Mouse (Mus musculus) cerebellum, adult 8-10 months (tissue): ENCODE results near the gene Tbc1d10a.
A peak's percentile ranks its signal among the peaks of the same experiment; 100 is the strongest.

Experiments
- DNase-seq: peaks from one replicate; pipeline ENCODE4 v3.0.0; 2022

Gene Tbc1d10a

DNA sequence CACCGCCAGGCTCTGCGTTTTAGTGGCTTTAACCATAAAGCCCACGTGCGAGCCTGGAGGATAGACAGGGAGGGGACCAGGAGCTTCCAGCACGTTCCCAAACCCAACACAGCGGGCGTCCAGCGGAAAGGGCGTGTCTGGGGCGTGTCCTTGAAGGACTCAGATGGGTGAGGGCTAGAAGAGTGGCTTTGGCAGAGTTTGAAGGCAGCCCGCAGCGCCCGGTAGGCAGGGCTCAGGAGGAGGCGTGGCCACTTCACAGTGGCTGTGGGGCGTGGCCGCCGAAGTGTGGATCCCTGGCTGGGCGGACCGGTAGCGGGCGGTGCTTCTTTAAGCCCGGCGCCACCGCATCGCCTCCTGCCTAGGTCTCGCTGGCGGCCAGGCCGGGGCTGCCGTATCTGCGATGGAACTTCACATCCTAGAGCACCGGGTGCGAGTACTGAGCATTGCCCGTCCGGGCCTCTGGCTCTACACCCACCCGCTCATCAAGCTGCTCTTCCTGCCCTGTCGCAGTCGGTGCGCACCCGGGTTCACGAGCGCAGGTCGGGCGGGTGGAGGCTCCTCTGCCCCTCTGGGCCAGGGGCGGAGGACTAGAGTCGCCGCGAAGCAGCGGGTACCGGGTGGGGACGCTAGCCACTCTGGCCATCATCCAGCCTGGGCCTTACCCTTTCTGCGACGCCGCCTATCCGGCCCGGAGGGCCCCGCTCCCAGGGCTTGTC is 31.5 kb downstream of the Tbc1d10a start, which contains the start of gene Castor1:
TSS of gene Castor1 (plus strand) at position 312 of the 716 bp plus-strand sequence.
- DNase-seq, result peak; percentile 24

DNA sequence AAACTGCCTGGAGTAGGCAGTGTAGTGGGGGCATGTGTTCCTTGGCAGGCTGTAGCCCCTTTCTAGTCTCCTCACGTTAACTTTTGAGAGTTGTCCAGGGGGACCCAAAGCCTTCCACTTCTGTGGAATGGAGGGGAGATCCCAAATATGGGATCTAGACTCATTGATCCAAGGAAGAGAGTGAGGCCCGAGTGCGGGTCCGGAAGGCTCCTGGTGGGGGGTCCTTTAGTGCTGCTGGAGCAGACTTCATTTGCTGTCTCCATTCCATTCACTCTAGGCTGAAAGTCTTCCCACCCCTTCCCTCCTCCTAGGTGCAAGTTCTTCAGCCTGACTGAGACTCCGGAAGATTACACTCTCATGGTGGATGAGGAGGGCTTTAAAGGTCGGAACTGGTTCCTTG is 32.0 kb downstream of the Tbc1d10a start:
- no peak for DNase-seq

DNA sequence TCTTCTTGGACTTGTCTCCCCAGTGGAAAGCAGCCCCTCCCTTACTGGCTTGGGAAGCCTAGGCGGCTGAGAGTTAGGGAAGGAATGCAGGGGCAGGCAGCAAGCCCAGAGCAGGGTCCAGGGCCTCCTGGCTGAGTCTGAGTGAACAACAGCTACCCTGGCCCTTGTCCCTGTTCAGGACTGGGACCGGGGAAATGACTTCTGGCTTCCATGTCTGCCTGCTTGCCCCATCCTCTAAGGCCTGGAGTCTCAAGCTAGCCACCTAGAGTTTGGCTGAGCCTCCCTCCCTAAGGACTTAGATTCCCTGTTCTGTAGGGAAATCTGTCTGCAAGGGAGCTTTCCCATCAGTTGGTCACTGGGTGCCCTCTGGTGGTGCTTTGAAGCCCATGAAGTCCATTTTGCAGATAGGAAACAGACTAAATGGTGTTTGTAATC is 32.7 kb downstream of the Tbc1d10a start:
- DNase-seq, result peak; percentile 53

DNA sequence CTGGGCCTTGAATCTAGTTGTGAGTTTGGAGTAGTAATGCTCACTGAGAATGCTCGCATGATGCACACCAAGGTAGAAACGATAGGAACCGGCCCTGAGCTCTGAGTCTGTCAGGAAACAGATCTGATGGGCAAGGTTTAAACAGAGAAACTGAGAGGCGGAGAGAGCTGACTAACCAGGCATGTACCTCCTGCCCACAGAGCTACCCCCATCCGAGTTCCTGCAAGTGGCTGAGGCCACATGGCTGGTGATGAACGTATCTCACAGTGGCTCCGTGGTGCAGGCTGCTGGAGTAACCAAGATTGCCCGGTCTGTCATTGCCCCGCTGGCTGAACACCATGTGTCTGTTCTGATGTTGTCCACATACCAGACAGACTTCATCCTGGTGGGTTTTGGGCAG is 33.3 kb downstream of the Tbc1d10a start:
- DNase-seq, result no peak

DNA sequence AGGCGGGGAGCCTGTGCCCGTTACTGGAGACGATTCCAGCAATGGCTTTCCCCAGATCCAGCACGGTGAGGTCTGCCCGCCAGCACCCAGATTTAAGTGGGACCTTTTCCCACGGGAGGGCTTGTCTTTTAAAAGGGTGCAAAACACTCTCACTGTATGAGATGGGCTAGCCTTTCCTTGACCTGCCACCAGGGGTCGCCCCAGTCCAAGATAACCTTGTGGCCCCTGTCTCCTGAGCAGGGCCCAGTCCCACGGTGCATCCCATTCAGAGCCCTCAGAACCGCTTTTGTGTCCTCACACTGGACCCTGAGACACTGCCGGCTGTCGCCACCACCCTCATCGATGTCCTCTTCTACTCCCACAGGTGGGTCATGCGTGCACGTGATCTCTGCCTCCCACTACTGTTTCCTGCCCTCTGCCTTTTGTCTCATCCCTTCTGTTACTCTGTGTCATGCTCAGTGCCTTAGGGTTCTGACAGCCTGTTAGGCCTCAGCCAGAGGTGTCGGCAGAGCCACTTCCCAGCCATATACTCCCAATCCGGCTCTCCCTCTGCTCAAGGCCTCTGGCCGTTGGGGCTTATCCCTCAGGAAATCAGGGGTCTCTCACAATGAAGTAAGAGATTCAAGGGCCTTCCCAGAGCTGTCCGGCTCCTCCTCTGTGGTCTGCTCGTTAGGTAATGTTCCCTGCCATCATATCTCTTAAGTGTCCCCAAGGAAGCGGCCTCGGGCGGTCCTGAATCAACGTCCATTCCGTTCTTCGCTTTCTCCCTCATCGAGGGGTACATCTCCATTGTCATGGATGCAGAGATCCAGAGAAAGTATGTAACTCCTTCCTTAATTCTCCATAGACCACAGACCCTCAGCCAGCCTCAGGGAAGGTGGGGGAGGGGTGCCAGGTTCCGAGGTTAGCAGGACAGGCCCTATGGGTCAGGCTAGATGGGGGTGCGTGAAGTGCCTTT is 34.1 kb downstream of the Tbc1d10a start:
- DNase-seq, result peak; percentile 79

DNA sequence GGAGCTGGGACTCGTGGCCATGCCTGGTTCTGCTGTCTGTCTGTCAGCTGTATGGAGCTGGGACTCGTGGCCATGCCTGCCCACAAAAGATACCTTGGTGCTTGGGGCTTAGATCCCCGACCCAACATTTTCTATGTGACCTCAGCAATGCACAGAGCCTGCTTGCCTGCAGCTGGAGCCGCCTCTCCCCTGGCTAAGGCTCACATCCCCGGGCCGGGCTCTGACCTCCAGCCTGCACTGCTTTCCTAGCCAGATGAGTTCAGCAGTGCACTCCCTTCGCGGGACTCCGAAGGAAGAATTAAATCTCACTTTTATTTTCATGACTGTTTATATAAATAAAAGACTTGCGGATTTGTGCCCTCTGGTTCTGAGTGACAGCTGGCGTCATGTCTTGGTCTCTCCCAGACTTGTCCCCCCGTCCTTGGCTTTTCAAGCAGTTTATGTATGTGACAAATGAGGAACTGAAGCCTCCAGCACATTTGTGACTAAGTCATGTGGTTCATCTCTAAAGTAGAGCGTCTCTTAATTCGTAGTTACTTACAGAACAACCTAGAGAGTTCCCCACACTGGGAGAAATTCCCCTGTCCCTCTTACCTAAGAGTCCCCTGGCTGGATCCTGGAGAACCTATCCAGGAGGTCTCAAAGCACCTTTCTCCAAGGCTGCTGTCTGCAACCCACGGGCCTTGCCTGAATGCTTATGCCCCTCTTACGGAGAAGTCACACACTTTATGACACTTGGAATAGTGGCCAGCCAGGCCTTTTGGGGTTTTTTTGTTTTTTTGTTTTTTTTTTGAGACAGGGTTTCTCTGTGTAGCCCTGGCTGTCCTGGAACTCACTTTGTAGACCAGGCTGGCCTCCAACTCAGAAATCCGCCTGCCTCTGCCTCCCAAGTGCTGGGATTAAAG is 35.7 kb downstream of the Tbc1d10a start:
- no peak for DNase-seq

DNA sequence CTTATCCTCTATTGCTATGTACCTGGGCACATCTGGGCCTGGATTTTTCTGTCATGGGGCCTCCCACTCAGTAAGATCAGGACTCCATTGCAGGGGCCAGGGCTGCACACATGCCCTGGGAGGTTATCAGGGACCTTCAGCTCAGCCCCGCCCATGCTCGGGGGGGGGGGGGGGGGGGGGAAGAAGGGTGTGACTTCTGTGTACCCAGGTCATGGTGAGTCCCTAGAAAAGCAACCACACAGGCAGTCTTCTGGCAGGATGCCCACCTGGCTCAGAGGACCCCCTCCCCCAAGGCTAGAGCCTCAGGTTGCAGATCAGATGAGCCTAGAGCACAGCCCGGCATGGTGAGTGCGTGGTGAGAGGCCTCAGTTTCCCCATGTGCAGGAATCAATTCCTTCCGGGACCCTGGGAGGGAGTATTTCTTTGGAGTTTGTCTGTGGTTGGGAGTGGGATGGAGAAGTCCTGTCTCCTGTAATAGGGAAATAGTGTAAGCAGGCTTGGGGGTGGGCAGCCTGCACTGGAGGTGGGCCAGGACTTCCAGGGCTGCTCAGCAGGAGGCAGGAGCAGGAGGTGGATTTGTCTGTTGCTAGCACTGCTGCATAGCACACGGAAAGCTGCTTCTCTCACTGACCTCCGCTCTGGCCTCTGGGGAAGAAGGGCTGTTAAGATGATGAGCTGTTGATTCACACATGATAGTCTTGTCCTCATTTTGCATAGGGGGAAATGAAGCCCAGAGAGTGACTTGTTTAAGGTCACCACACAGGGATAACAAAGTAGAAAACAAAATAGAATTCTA is 37.0 kb downstream of the Tbc1d10a start:
- DNase-seq, result no peak

DNA sequence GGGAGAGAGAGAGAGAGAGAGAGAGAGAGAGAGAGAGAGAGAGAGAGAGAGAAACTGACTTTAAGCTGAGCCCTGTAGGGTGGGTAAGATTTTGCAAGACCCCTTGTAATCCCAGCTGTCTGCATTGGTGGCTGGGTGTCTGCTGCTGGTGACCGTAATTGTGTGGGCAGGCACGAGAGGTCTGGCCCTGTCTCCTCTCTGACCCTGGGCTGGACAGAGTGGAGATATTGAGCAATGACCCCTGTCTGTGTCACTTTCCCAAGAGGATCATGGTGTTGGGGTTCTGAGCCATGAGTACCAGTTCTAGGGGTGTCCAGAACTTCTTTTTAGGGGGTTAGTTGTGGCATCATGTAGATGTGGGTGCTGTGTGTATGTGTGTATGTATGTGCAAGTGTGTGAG is 37.6 kb downstream of the Tbc1d10a start:
- no peak for DNase-seq

DNA sequence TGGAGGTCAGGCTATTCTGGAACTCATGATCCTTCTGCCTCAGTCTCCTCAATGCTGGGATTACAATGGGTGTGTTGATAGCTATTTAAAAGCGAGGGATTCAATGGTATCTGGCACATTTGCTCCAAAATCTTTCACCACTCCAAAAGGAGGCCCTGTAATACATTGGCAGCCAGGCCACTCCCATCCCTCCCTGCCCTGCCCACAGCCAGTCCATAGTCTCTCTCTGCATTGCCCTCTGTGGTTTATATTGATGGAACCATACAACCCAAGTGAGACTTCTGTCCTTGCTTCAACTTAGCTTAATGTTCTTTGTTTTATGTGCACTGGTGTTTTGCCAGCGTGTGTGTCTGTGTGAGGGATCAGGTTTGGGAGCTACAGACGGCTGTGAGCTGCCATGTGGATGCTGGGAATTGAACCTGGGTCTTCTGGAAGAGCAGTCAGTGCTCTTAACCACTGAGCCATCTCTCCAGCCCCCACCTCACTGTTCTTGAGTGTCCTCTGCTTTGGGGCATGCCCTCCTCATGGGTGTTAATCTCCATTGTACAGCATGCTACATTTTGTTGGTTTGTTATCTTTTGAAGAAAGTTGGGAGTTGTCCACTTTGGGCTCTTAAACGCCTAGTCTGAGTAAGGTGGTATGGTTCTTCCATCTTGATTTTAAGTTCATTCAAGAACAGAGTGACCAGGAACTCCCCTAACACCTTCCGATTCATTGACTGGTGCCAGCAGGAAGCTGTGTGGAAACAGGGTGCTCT is 40.2 kb downstream of the Tbc1d10a start:
- DNase-seq, result no peak

DNA sequence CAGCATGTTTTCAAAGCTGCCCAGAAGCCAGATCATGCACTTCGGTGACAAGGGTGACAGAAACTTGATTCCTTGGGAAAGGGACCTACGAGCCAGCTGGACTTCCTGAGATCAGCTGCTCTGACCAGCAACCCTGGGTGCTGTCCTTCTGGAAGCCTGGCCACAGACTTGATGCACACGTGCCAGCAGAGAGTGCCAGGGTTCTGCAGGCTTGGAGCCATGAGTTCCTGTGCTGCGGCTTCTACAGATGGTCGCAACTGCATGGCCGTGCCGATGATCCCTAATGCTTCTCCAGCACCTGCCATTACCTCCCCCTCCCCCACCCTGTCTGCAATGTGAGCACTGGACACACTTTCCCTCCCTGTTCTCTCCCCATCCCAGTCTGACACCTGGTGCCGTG is 41.9 kb downstream of the Tbc1d10a start:
- peak; percentile 79 for DNase-seq

DNA sequence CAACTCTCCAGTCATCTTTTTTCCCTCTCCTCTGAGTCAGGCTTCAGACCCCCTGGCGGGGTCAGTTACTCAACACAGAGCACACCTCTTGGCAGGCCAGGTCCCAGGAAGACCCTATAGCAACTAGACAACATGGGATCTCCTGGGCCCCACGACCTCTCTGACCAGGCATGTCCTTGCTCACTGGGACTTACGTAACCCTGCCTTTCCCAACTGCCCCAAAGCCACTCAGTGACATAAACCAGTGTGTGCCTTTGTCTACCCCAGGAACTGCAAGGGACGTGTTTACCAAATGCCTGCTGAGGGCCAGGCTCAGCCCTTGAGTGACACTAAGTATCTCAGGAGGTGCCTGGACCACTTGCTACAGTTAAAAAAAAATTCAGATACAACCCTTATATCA is 43.3 kb downstream of the Tbc1d10a start:
- no peak for DNase-seq

DNA sequence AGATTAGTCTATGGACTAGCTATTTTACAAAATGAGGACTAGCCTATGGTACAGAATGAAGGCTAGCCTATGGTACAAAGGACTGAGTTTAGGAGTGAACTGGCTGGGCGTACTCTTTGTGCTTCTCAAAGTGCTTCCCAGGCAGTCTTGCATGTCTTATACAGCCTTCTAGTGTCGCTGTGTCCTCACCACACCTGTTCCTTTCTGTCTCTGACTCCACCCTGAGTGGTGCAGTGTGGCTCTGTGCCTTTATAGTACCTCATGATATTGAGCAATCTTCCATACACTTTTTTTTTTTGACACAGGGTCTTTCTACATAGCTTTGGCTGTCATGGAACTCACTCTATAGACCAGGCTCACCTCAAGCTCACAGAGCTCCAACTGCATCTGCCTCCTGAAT is 44.8 kb downstream of the Tbc1d10a start:
- no peak for DNase-seq

DNA sequence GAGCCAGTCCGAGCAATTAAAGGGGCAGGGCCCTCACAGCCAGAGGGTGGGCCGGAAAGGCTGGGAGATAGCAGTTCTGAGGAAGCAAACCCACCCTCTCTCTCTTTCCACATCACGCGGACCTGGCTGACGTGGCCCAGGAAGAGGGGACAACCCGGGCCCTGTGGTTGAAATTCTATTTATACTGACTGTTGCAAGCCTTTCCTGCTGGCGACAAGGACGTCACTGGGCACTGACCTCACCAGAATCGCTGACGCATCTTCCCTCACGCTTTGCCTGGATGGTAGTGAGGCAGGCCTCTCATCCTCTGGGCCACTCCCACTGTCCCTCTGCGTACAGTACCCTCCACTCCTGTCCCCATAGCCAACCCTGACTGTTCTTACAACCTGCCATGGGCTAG is 46.1 kb downstream of the Tbc1d10a start:
- no peak for DNase-seq

DNA sequence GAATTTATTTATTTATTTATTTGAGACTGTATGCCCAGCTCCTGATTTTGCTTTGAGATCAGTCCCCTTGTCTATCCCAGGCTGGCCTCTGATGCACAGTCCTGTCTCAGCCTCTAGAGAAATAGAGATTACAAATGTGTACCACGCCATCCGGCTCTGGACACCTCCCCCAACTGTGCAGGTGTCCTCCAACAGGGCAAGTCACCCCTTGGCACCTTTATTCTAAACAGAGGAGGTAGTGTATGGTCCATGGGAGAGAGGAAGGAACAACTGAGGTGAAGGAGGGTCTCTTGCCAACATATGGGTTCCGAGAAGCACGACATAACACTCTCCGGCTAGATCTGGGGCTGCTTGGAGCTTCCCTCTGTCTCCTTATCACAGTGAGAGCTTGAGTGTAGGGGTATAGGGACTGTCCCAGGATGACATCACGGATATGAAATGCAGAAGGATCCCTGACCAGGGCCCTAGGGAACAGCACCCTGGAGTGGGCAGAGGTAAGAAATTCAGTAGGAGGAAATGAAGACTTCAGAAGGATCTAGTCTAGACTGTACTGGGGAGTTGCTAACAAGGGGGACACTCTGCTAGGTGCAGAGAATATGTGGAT is 48.6 kb downstream of the Tbc1d10a start:
- no peak for DNase-seq

DNA sequence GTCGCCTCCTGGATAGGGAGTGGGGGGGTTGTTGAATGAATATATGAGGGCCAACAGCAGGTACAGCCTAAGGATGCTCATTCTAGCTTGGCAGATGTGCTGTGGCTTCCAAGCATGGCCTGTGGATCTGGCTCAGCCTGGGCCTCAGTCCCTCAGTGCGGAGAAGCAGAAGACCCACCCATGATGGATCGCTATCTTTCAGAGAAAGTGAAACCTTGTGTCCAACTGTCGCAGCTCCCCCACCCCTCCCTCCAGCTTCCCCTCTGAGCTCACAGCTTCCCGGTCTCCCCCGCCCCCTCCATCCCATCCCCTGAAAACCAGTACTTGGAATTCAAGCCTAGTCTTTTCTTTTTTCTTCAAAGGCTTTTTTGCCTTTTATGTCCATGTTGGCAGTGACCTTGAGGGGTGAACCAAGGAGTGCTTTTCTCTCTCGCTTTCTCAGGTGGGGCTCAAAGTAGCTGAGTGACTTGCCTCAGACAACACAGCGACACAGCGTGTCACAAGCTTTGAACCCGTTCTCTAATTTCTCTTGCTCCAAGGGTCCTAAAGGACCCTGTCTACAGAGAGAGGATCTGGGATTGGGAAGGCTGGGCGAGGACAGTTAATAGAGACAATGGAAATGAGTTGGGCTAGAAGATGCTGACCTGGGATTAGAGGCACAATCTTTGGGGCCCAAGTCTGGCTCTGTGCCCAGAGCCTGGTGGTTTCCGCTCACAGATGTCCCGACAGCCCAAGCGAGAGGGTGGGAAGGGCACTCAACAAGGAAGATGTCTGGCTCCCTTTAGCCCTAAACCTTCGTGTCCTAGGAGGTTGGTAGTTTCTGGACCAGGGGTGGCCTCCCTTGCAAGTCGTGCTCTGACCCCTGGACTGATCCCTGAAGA is 49.3 kb downstream of the Tbc1d10a start, which contains the start of gene Osm:
TSS of gene Osm (plus strand) at position 756 of the 881 bp plus-strand sequence.
- DNase-seq, result no peak

DNA sequence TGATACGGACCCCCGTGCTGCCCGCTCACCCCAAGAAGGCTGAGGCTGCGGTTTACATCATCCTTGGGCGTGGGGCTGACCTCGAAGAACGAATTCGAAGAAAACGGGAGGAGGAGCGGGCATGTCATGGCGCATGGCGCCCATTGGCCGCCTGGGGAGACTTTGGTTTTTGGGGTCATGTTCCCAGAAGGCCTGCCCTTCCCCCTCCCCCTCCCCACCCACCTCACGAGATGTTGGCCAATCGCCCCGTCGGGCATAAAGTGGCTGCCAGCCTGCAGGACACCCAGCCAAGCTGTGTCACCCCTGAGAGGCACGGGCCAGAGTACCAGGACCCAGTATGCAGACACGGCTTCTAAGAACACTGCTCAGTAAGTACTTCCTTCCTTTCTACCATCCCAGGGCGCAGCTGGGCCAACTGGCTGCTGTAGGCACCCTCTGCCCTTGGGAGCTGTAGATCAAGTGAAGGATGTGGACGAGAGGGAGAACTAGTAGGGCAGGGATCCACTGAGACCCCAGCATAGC is 50.0 kb downstream of the Tbc1d10a start:
- DNase-seq, result no peak

DNA sequence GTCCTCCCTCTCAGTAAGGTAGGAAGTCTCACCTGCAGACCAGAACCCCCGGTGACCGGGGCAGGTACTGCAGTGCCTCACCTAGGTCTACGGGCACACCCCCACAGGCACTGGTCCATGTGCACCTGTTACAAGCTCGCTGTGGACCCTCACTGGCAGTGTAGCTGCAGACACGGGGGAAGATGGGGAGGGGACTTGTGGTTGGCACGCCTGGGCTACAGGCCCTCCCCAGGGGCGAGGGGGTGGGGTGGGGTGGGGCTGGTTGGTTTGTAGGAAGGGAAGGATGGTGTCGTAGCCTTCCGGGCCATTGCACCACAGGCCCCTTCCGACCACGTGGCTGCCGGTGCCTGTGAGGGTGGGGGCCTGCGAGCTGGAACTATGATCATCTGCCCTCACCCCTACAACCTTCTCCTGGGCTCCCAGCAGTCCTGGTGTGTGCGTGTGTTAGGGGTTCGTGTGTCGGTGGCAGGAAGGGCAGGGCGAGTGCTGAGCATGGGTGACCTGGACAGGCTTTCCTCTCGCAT is 50.9 kb downstream of the Tbc1d10a start:
- DNase-seq, result no peak

DNA sequence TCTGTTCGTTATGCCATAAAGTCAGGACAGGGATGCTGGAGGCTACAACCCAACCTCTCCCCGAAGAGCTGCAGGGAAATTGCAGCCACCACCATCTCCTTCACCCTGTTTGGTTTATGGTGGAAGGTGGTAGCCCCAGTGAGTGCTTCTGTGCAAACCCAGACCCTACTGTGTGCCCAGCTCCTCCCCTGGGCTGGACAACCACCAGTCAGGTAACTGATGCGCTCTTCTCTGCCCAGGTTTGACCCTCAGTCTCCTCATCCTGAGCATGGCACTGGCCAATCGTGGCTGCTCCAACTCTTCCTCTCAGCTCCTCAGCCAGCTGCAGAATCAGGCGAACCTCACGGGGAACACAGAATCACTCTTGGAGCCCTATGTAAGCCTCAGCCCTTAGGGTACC is 51.6 kb downstream of the Tbc1d10a start:
- no peak for DNase-seq

DNA sequence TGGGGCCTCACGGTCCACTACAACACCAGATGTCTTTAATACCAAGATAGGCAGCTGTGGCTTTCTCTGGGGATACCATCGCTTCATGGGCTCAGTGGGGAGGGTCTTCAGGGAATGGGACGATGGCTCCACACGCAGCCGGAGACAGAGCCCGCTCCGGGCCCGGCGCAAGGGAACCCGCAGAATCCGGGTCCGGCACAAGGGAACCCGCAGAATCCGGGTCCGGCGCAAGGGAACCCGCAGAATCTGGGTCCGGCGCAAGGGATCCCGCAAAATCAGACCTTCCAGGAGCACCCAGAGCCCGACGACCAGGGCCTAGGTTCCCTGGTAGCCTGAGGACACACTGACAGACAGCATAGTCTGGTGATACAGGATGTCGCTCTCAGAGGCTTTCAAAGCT is 53.1 kb downstream of the Tbc1d10a start:
- DNase-seq, result no peak
